Mouse (Mus musculus) T-helper 2 cell (primary cell): ENCODE data around the gene Olfr356.

Experiments used
- in situ Hi-C: fragments of 300-600 bp; cut with MboI, MseI; formaldehyde crosslinking; loops from one replicate; pipeline ENCODE4 v1.15.1; 2025; ENCODE audit warnings: high pct_unique_total_duplicates

Gene Olfr356

GRCm38 (mm10) chr2:36936821-36937220 is at the start of gene Olfr356:
TSS of gene Olfr356 (plus strand) at chr2:36937121.
- in situ Hi-C loops = no loop called here

GRCm38 (mm10) chr2:36892836-36893235 is 44.1 kb upstream of the Olfr356 start, which contains the start of gene Olfr353:
TSS of gene Olfr353 (minus strand) at chr2:36892936.
- in situ Hi-C loops = no loop called here

GRCm38 (mm10) chr2:36897114-36897513 is 39.8 kb upstream of the Olfr356 start:
- in situ Hi-C loops = no loop called here

GRCm38 (mm10) chr2:36905380-36905779 is 31.5 kb upstream of the Olfr356 start, which contains the start of gene Olfr354:
TSS of gene Olfr354 (plus strand) at chr2:36905680.
- in situ Hi-C loops = no loop called here

GRCm38 (mm10) chr2:36928797-36929196 is 8.1 kb upstream of the Olfr356 start, which contains the start of gene Olfr355:
TSS of gene Olfr355 (minus strand) at chr2:36928897.
- in situ Hi-C loops = no loop called here
